Mouse (Mus musculus) forebrain, postnatal 0 days (tissue): ENCODE measurements at regions not wholly inside any gene's neighbourhood (a gene's known extent, or its start where the extent isn't known, plus 50 kb on each side); places are given as distances from the start of the nearest gene placed in this dataset.

Experiments
- ATAC-seq: fragments of 200-750 bp; cut with Nextera tagmentation; 2 replicates; pipeline ENCODE4 v1.8.0; 2017; ENCODE audit warnings: mild to moderate bottlenecking, moderate library complexity
- DNase-seq: peaks from one replicate; pipeline ENCODE4 v3.0.0-alpha.2; 2015
- H3K27ac ChIP-seq: fragments of 300-500 bp; sonication (generic); 2 replicates; pipeline ENCODE4 v1.5.1; 2014; ENCODE audit warnings: low read depth, mild to moderate bottlenecking, antibody characterized with exemption, low read length, moderate library complexity, mixed read lengths
- H3K27me3 ChIP-seq: fragments of 300-500 bp; sonication (generic); 2 replicates; pipeline ENCODE4 v1.6.1; 2014; ENCODE audit warnings: mild to moderate bottlenecking, low read length, mixed read lengths; ENCODE audit not compliant: insufficient read depth
- H3K36me3 ChIP-seq: fragments of 300-500 bp; sonication (generic); 2 replicates; pipeline ENCODE4 v1.6.1; 2014; ENCODE audit warnings: mild to moderate bottlenecking, moderate library complexity; ENCODE audit not compliant: insufficient read depth
- H3K4me1 ChIP-seq: fragments of 300-500 bp; sonication (generic); 2 replicates; pipeline ENCODE4 v1.6.1; 2014; ENCODE audit warnings: antibody characterized with exemption; ENCODE audit not compliant: insufficient read depth
- H3K4me2 ChIP-seq: fragments of 300-500 bp; sonication (generic); 2 replicates; pipeline ENCODE4 v1.6.1; 2014; ENCODE audit warnings: low read depth, mild to moderate bottlenecking, moderate library complexity
- H3K4me3 ChIP-seq: fragments of 300-500 bp; sonication (generic); 2 replicates; pipeline ENCODE4 v1.5.1; 2014; ENCODE audit warnings: low read depth, low read length, mixed read lengths
- H3K9ac ChIP-seq: fragments of 300-500 bp; sonication (generic); 2 replicates; pipeline ENCODE4 v1.6.1; 2014; ENCODE audit warnings: mild to moderate bottlenecking
- H3K9me3 ChIP-seq: fragments of 300-500 bp; sonication (generic); 2 replicates; pipeline ENCODE4 v1.6.1; 2016; ENCODE audit warnings: low read length
- CTCF ChIP-seq: sonication (generic); IDR thresholded peaks from 2 replicates; pipeline ENCODE4 v1.5.1; 2016; ENCODE audit warnings: antibody characterized with exemption, control low read depth, low read depth
- WGBS: fragments of 180-500 bp; shearing (Covaris S2); extraction: QIAGEN DNeasy Blood & Tissue Kit; methylation state at CpG from one replicate; pipeline ENCODE4 v1.1.7; 2014; 5-methylcytosine and 5-hydroxymethylcytosine counted together

DNA sequence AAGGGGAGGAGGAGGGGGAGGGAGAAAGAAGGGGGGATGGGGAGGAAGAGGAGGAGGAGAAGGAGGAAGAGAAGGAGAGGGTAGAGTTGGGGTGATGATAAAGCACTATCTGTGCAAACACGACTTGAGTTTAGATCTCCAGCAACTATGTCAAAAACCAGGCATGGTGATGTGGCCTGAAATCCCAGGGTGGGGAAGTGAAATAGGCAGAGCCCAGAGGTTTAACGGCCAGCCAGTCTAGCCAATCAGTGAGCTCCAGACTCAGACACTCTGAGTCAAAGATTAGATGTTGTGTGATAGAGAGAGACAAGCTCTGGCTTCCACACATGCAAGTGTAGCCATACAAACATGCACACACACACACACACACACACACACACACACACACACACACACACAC, 167.1 kb upstream of the A530016L24Rik start:
- ATAC-seq (no peak), DNase-seq (no peak)
- no peak overlapping the region for H3K9ac ChIP-seq
- no peaks in the 10 kb centered on the region for H3K9me3 ChIP-seq
- TF ChIP-seq CTCF: no peak
- WGBS: 81% methylated on average over 2 of the region's 2 CpGs
- no peak overlapping the region for H3K27ac ChIP-seq
- peaks cover 5% of the 10 kb centered on the region; the same call in 1 of the 2 replicates for H3K4me1 ChIP-seq
- H3K4me3 ChIP-seq: no peak overlapping the region
- H3K36me3 ChIP-seq: no peaks in the 10 kb centered on the region
- H3K27me3 ChIP-seq: no peaks in the 10 kb centered on the region
- H3K4me2 ChIP-seq: no peak overlapping the region

GRCm38 (mm10) chr12:112327411-112327810, 161.8 kb upstream of the A530016L24Rik start:
- DNase-seq (no peak), ATAC-seq (no peak)
- Histone ChIP-seq H3K27ac (no peak overlapping the region), H3K9me3 (no peaks in the 10 kb centered on the region), H3K4me3 (no peak overlapping the region), H3K27me3 (no peaks in the 10 kb centered on the region), H3K4me2 (no peak overlapping the region), H3K9ac (no peak overlapping the region), H3K36me3 (no peaks in the 10 kb centered on the region), H3K4me1 (peaks cover 31% of the 10 kb centered on the region)
- 88% methylated on average over 8 of the region's 8 CpGs for WGBS
- TF ChIP-seq CTCF: no peak

DNA sequence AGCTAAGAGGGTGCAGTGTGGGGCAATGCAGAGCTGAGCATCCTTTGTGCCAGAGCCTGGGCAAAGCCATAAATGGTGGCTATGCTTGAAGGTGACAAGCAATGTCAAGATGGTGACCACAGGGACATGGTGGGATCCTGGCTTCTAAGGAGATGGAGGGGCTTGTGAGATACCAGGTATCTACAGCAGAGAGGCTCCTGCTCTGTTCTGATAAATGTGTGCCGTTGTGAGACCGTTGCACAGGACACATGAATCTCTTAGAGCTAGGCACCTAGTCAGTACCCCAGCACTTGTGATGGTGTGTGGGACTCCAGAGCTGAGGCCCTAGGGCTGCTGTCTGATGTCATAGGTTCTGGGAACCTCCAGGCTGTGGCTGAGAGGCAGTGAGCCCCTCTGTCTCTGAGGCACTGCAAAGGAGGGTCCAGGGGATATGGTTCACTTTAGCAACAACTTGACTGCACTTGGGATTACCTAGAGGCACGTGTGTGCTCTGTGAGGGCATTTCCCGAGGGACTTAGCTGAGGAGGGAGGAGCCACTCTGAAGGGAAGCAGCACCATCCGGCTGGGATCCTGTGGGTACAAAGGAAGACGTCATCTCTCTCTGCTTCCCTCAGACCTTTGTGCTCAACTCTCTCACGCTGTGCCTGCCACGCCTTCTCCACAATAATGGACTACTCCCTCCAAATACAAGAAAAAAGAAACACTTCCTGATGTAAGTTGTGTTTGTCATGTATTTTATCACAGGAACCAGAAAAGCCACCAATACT, 160.3 kb upstream of the A530016L24Rik start:
- Histone ChIP-seq H3K27ac (peak overlapping the region; percentile 93), H3K4me1 (peaks cover 33% of the 10 kb centered on the region), H3K9me3 (no peaks in the 10 kb centered on the region), H3K36me3 (no peaks in the 10 kb centered on the region), H3K9ac (no peak overlapping the region), H3K27me3 (no peaks in the 10 kb centered on the region), H3K4me2 (no peak overlapping the region), H3K4me3 (no peak overlapping the region)
- no peak for TF ChIP-seq CTCF
- ATAC-seq (peak; percentile 49), DNase-seq (no peak)
- 24% methylated on average over 8 of the region's 8 CpGs for WGBS

- H3K36me3 ChIP-seq: no peaks in the 10 kb centered on the region
- no peaks in the 10 kb centered on the region for H3K27me3 ChIP-seq
- DNase-seq (peak; percentile 89), ATAC-seq (peak; percentile 85)
- H3K27ac ChIP-seq: peak overlapping the region; percentile 93
- peak overlapping the region; percentile 35 for H3K9ac ChIP-seq
- peaks cover 39% of the 10 kb centered on the region for H3K4me1 ChIP-seq
- H3K9me3 ChIP-seq: no peaks in the 10 kb centered on the region
- no peak overlapping the region for H3K4me3 ChIP-seq
- TF ChIP-seq CTCF: no peak; the same call in 1 of the 2 replicates
- peak overlapping the region; percentile 27 for H3K4me2 ChIP-seq
- WGBS: 6% methylated on average over 18 of the region's 18 CpGs
These were observed 159.4 kb upstream of the A530016L24Rik start for GRCm38 (mm10) chr12:112329701-112330301.

DNA sequence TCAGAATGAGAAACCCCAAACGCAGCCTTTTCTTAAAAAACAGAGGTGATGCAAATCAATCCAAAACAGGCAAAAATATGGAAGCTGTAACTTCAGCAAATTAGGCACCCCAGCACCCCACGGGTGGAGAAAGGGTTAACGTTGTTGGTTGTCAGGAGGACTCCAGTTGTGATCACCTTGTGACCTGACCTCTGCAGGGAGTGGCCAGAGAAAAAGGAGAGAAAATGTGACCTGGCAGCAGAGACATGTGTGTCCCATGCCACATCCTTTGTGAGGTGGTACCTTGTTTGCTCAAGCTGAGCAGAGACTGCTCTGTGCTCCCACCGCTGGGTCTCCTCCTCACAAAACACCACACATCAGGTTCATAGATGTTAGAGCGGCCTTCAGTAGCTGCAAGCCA, 158.7 kb upstream of the A530016L24Rik start:
- Histone ChIP-seq H3K4me1 (peaks cover 39% of the 10 kb centered on the region), H3K4me2 (no peak overlapping the region), H3K36me3 (no peaks in the 10 kb centered on the region), H3K27ac (peak overlapping the region; percentile 93), H3K27me3 (no peaks in the 10 kb centered on the region), H3K4me3 (no peak overlapping the region), H3K9me3 (no peaks in the 10 kb centered on the region), H3K9ac (peak overlapping the region; percentile 35; the same call in 1 of the 2 replicates)
- no peak for TF ChIP-seq CTCF
- no peak for ATAC-seq
- WGBS: 53% methylated on average over 5 of the region's 5 CpGs
- no peak for DNase-seq

- no peak for TF ChIP-seq CTCF
- Histone ChIP-seq H3K4me2 (no peak overlapping the region), H3K36me3 (no peaks in the 10 kb centered on the region), H3K4me3 (no peak overlapping the region), H3K9ac (no peak overlapping the region), H3K27ac (peak overlapping the region; percentile 93), H3K4me1 (peaks cover 40% of the 10 kb centered on the region), H3K9me3 (no peaks in the 10 kb centered on the region), H3K27me3 (no peaks in the 10 kb centered on the region)
- WGBS: 66% methylated on average over 16 of the region's 16 CpGs
- ATAC-seq (no peak), DNase-seq (no peak)
These were observed 158.2 kb upstream of the A530016L24Rik start for GRCm38 (mm10) chr12:112331061-112331460.
